Mouse (Mus musculus) lung, adult 2 months (tissue): ENCODE measurements around the gene Kifc3.

Experiments
- CTCF ChIP-seq: fragments of 200-500 bp; IDR thresholded peaks from 2 replicates; pipeline ENCODE4 v1.5.1; 2011; ENCODE audit warnings: mild to moderate bottlenecking, low read length, control low read depth; ENCODE audit not compliant: insufficient read depth
- POLR2A ChIP-seq: fragments of 200-500 bp; IDR thresholded peaks from 2 replicates; pipeline ENCODE4 v1.6.1; 2011; ENCODE audit warnings: low read depth, mild to moderate bottlenecking, control low read depth, low read length, borderline replicate concordance; ENCODE audit errors: extremely low read depth

DNA sequence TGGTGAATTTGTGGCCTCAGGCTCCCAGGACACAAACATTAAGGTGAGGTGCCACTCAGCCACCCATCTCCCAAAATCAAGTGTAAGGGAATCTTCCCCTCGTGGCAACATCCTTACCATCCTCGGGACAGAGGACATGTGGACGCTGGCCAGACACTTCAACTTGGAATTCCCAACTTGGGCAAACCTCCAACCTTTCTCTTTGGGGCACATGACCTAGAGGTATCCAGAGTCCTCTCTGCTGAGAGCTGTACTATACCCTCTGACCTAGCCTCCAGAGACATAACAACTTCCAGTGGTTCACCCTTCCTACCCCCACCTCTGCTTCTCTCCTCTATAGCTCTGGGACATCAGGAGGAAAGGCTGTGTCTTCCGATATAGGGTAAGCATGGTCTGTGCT is 109.0 kb downstream of the Kifc3 start:
- TF ChIP-seq CTCF, result no peak
- TF ChIP-seq POLR2A, result no peak
